Mouse (Mus musculus) frontal cortex, postnatal 25 days (tissue): ENCODE data around the gene Arhgef10l.

Experiments
- DNase-seq, 2 experiments: peaks; one replicate each; pipeline ENCODE4 v3.0.0; 2022; ENCODE audit warnings: low spot score in 2 of 2

The Arhgef10l gene

GRCm38 (mm10) chr4:140661406-140662022 lies 4.3 kb downstream of the Arhgef10l start:
- no peak for DNase-seq

GRCm38 (mm10) chr4:140657681-140658575 lies 7.9 kb downstream of the Arhgef10l start:
- peak; percentile 45 to 71 for DNase-seq

GRCm38 (mm10) chr4:140656529-140656928 lies 9.3 kb downstream of the Arhgef10l start:
- no peak for DNase-seq

DNA sequence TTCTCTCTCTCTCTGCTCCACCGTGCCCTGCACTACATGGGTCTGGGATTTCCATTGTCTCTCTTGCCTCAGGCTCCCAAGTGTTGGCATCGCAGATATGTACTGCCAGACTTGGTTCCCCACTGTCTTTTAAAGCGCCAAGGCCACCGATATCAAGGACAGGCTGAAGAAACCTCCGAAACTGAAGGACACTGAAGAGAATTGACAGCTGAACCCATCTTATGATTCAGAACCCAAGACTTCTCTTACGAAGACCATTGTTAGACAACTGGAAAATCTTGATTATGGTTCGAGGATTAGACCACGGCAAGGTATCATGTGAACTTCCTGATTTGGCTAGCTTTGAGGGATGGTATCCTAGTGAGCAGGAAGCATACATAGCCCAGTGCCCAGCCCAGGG lies 11.0 kb downstream of the Arhgef10l start:
- no peak for DNase-seq

- DNase-seq = no peak
Measured at GRCm38 (mm10) chr4:140653835-140654583, 11.8 kb downstream of the Arhgef10l start.

GRCm38 (mm10) chr4:140649731-140650130 lies 16.1 kb downstream of the Arhgef10l start:
- no peak for DNase-seq

GRCm38 (mm10) chr4:140649207-140649591 lies 16.6 kb downstream of the Arhgef10l start:
- no peak for DNase-seq

GRCm38 (mm10) chr4:140648443-140649206 lies 17.2 kb downstream of the Arhgef10l start:
- peak in 1 of 2 experiments; percentile 27 for DNase-seq

- DNase-seq = no peak
Measured at GRCm38 (mm10) chr4:140647711-140648421, 17.9 kb downstream of the Arhgef10l start.

GRCm38 (mm10) chr4:140645638-140646037 lies 20.2 kb downstream of the Arhgef10l start:
- no peak for DNase-seq

DNA sequence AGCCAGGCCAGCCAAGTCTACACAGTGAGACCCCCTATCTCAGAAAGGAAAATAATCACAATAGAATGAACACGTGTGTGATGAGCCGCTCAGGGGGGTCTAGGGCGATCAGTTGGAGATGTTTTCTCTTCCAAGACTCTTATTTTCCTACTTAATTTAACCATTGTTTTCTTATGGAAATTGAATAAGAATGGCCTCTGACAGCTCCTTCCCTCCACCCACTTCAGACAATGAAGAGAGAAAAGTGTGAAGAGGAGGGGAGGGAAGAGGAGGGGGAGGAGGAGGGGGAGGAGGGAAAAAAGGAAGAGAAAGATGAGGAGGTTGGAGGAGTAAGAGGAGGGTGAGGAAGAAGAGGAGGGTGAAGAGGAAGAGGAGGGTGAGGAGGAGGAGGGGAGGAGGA lies 21.1 kb downstream of the Arhgef10l start:
- DNase-seq = no peak

GRCm38 (mm10) chr4:140644276-140644675 lies 21.5 kb downstream of the Arhgef10l start:
- no peak for DNase-seq

- no peak for DNase-seq
Measured at GRCm38 (mm10) chr4:140642378-140642777, 23.4 kb downstream of the Arhgef10l start.

DNA sequence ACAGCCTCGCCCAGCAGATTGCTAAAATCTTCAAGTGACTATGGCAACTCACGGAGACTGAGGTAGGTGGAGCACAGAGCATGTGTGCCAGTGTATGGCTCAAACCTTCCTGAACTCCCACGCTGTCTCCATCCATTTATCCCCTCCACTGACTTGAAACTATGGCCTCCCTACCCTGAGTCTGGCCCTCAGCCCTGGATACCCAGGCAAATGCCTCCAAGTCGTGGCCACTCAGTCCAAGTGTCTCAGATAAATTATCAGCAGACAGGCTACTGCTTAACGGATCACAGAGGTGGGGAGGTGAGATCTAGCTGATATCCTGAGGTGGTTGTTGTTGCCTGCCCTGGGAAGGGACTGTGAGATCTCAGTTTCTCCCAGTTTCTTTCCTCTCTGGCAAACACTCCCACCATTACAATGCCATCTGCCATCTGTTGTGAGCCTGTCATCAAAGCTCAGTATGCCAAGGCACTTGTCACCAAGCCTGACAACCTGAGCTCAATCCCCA lies 24.3 kb downstream of the Arhgef10l start:
- DNase-seq = no peak

DNA sequence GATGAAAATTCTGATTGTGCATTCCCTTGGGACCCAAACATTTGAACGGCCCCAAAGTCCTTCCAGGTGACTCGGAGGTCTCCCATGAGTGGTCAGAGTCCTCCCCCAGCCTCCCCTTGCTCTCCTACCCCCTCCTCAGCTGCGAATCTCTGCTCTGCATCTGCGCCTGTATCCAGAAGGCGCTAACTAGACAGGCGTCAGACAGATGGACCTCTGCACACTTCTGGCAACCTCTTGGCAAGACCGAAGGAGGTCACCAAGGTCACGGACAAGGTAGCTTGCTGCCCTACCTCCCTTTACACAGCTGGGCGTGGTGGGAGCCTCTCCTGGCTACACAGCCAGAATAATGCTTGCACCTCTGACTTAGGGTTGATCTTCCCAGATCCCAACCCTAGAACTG lies 25.1 kb downstream of the Arhgef10l start:
- DNase-seq = no peak

GRCm38 (mm10) chr4:140640242-140640523 lies 25.6 kb downstream of the Arhgef10l start:
- no peak for DNase-seq

- no peak for DNase-seq
Measured at GRCm38 (mm10) chr4:140639431-140640241, 26.2 kb downstream of the Arhgef10l start.

GRCm38 (mm10) chr4:140638591-140638990 lies 27.2 kb downstream of the Arhgef10l start:
- DNase-seq = no peak

- no peak for DNase-seq
Measured at GRCm38 (mm10) chr4:140637269-140637668, 28.5 kb downstream of the Arhgef10l start.
